Mouse (Mus musculus): ENCODE data around the gene Tmem184b. TPM values are rescaled to one million over a fixed set of nuclear protein-coding genes. Genes with fewer than 3 reads are reported as not detected.

Tmem184b gene
- total RNA-seq, 2 experiments from 2014 or later = 26.1 to 36.7 TPM

GRCm38 (mm10) chr15:79335061-79335655, 68.2 kb downstream of the Tmem184b start:
- no peak for DNase-seq
- Histone ChIP-seq H3K4me3 (no peak overlapping the region), H3K27ac (no peak overlapping the region)
- no peak for TF ChIP-seq CTCF (IDR thresholded peaks at IDR 0.05)
- intact Hi-C loops (cut with DNase I) = no loop called here

- intact Hi-C loops (cut with DNase I) = no loop called here
- H3K27ac ChIP-seq = no peak overlapping the region; the same call in 1 of the 2 replicates
- DNase-seq = no peak
- TF ChIP-seq CTCF (IDR thresholded peaks at IDR 0.05) = no peak
- no peak overlapping the region for H3K4me3 ChIP-seq
These were observed 70.0 kb downstream of the Tmem184b start for GRCm38 (mm10) chr15:79333409-79333808.

- TF ChIP-seq CTCF (IDR thresholded peaks at IDR 0.05) = no peak
- Histone ChIP-seq H3K4me3 (no peak overlapping the region), H3K27ac (no peak overlapping the region)
- intact Hi-C loops (cut with DNase I) = no loop called here
- DNase-seq = no peak
These were observed 72.8 kb downstream of the Tmem184b start for GRCm38 (mm10) chr15:79330521-79330920.

GRCm38 (mm10) chr15:79329979-79330363, 73.4 kb downstream of the Tmem184b start:
- Histone ChIP-seq H3K4me3 (no peak overlapping the region), H3K27ac (no peak overlapping the region)
- no peak for DNase-seq
- no peak for TF ChIP-seq CTCF (IDR thresholded peaks at IDR 0.05)
- intact Hi-C loops (cut with DNase I) = loop anchor here (5.0 kb wide), 1 partner anchor 88 kb away; no protein-coding TSS in a partner anchor

GRCm38 (mm10) chr15:79329346-79329978, 73.9 kb downstream of the Tmem184b start:
- no peak for DNase-seq
- H3K27ac ChIP-seq = no peak overlapping the region
- intact Hi-C loops (cut with DNase I) = loop anchor here (5.0 kb wide), 1 partner anchor 87 kb away; no protein-coding TSS in a partner anchor
- H3K4me3 ChIP-seq = no peak overlapping the region
- peak; percentile 17; the same call in 1 of the 2 replicates for TF ChIP-seq CTCF (IDR thresholded peaks at IDR 0.05)

- H3K4me3 ChIP-seq = no peak overlapping the region
- intact Hi-C loops (cut with DNase I) = loop anchor here (5.0 kb wide), 1 partner anchor 87 kb away; no protein-coding TSS in a partner anchor
- no peak for TF ChIP-seq CTCF (IDR thresholded peaks at IDR 0.05)
- H3K27ac ChIP-seq = peak overlapping the region; percentile 92
- DNase-seq = no peak
These were observed 74.5 kb downstream of the Tmem184b start for GRCm38 (mm10) chr15:79328939-79329275.

- no peak for TF ChIP-seq CTCF (IDR thresholded peaks at IDR 0.05)
- intact Hi-C loops (cut with DNase I) = loop anchor here (5.0 kb wide), 1 partner anchor 86 kb away; no protein-coding TSS in a partner anchor
- peak within 1 kb of the TSS; percentile 87 for H3K4me3 ChIP-seq
- peak; percentile 99 for DNase-seq
- peak within 1 kb of the TSS; percentile 92 for H3K27ac ChIP-seq
These were observed 75.1 kb downstream of the Tmem184b start, which contains the start of gene Pla2g6 for GRCm38 (mm10) chr15:79328058-79328938. Gene Pla2g6, minus strand, starts transcription at chr15:79328390.

GRCm38 (mm10) chr15:79326971-79327961, 76.1 kb downstream of the Tmem184b start:
- no peak for TF ChIP-seq CTCF (IDR thresholded peaks at IDR 0.05)
- Histone ChIP-seq H3K4me3 (peak overlapping the region; percentile 87), H3K27ac (peak overlapping the region; percentile 92)
- DNase-seq = peak; percentile 55
- intact Hi-C loops (cut with DNase I) = loop anchor here (5.0 kb wide), 1 partner anchor 85 kb away; no protein-coding TSS in a partner anchor

GRCm38 (mm10) chr15:79326264-79326663, 77.1 kb downstream of the Tmem184b start:
- intact Hi-C loops (cut with DNase I) = loop anchor here (5.0 kb wide), 1 partner anchor 84 kb away; no protein-coding TSS in a partner anchor
- no peak for DNase-seq
- H3K4me3 ChIP-seq = no peak overlapping the region
- no peak for TF ChIP-seq CTCF (IDR thresholded peaks at IDR 0.05)
- peak overlapping the region; percentile 24; the same call in 1 of the 2 replicates for H3K27ac ChIP-seq

- TF ChIP-seq CTCF (IDR thresholded peaks at IDR 0.05) = no peak
- Histone ChIP-seq H3K27ac (no peak overlapping the region), H3K4me3 (no peak overlapping the region)
- intact Hi-C loops (cut with DNase I) = loop anchor here (5.0 kb wide), 1 partner anchor 83 kb away; no protein-coding TSS in a partner anchor
- no peak for DNase-seq
These were observed 77.6 kb downstream of the Tmem184b start for GRCm38 (mm10) chr15:79325742-79326141.

GRCm38 (mm10) chr15:79324373-79324772, 79.0 kb downstream of the Tmem184b start:
- TF ChIP-seq CTCF (IDR thresholded peaks at IDR 0.05) = no peak
- Histone ChIP-seq H3K27ac (peak overlapping the region; percentile 82), H3K4me3 (no peak overlapping the region)
- no peak for DNase-seq
- intact Hi-C loops (cut with DNase I) = loop anchor here (5.0 kb wide), 1 partner anchor 57 kb away; no protein-coding TSS in a partner anchor

Measured in gastrocnemius, adult 2 months (tissue).